Mouse (Mus musculus) forebrain, embryonic 11.5 days (tissue): Measurements from ENCODE around the gene Ubash3a. TPM values are rescaled to one million over a fixed set of nuclear protein-coding genes. Genes with fewer than 3 reads are reported as not detected.

Source experiments
- ATAC-seq: fragments of 200-750 bp; cut with Nextera tagmentation; replicated peaks from 2 replicates; pipeline ENCODE4 v1.8.0; 2017; ENCODE audit warnings: moderate TSS enrichment; ENCODE audit not compliant: low FRiP score
- DNase-seq: peaks from one replicate; pipeline ENCODE4 v3.0.0-alpha.2; 2017; ENCODE audit warnings: low spot score
- H3K27ac ChIP-seq: fragments of 300-500 bp; sonication (generic); 2 replicates; pipeline ENCODE4 v1.5.1; 2014; ENCODE audit warnings: low read depth, low read length
- H3K27me3 ChIP-seq: fragments of 300-500 bp; sonication (generic); 2 replicates; pipeline ENCODE4 v1.6.1; 2014; ENCODE audit warnings: mild to moderate bottlenecking, low read length, mixed read lengths; ENCODE audit not compliant: control insufficient read depth, insufficient read depth
- H3K36me3 ChIP-seq: fragments of 300-500 bp; sonication (generic); 2 replicates; pipeline ENCODE4 v1.6.1; 2014; ENCODE audit warnings: mild to moderate bottlenecking, low read length, moderate library complexity, mixed read lengths; ENCODE audit not compliant: control insufficient read depth, insufficient read depth
- H3K4me1 ChIP-seq: fragments of 300-500 bp; sonication (generic); replicated peaks from 2 replicates; pipeline ENCODE4 v1.6.1; 2014; ENCODE audit warnings: low read length, mixed read lengths; ENCODE audit not compliant: control insufficient read depth, insufficient read depth
- H3K4me2 ChIP-seq: fragments of 300-500 bp; sonication (generic); 2 replicates; pipeline ENCODE4 v1.6.1; 2014; ENCODE audit warnings: low read depth, mild to moderate bottlenecking, low read length, moderate library complexity, mixed read lengths; ENCODE audit not compliant: severe bottlenecking
- H3K4me3 ChIP-seq: fragments of 300-500 bp; sonication (generic); 2 replicates; pipeline ENCODE4 v1.5.1; 2014; ENCODE audit warnings: low read depth, low read length
- H3K9ac ChIP-seq: fragments of 300-500 bp; sonication (generic); 2 replicates; pipeline ENCODE4 v1.6.1; 2014; ENCODE audit warnings: low read length
- H3K9me3 ChIP-seq: fragments of 300-500 bp; sonication (generic); 2 replicates; pipeline ENCODE4 v1.6.1; 2016; ENCODE audit warnings: low read length, mixed read lengths; ENCODE audit not compliant: control insufficient read depth
- WGBS: fragments of 180-500 bp; shearing (Covaris S2); extraction: QIAGEN DNeasy Blood & Tissue Kit; methylation state at CpG from one replicate; pipeline ENCODE4 v1.1.7; 2014; 5-methylcytosine and 5-hydroxymethylcytosine counted together
- polyA plus RNA-seq: library from polyadenylated mRNA; unstranded; fragments of >200 nt; fragmentation: Nextera tagmentation; extraction: Ambion mirVana; gene quantifications from 2 replicates; pipeline ENCODE4 v1.2.1, GENCODE M21; 2014

The Ubash3a gene
- polyA plus RNA-seq, 1 experiment from 2014 or later = 0.79 TPM

- no peak overlapping the region for H3K4me2 ChIP-seq
- no peaks in the 10 kb centered on the region for H3K4me1 ChIP-seq
- H3K9ac ChIP-seq = no peak overlapping the region
- H3K27ac ChIP-seq = no peak overlapping the region
- 74% methylated on average over 12 of the region's 12 CpGs for WGBS
- ATAC-seq = no peak
- no peaks in the 10 kb centered on the region for H3K27me3 ChIP-seq
- DNase-seq = no peak
- H3K36me3 ChIP-seq = no peaks in the 10 kb centered on the region
- H3K4me3 ChIP-seq = no peak overlapping the region
- H3K9me3 ChIP-seq = no peaks in the 10 kb centered on the region
These were observed 24.3 kb upstream of the Ubash3a start for GRCm38 (mm10) chr17:31183180-31183974.

DNA sequence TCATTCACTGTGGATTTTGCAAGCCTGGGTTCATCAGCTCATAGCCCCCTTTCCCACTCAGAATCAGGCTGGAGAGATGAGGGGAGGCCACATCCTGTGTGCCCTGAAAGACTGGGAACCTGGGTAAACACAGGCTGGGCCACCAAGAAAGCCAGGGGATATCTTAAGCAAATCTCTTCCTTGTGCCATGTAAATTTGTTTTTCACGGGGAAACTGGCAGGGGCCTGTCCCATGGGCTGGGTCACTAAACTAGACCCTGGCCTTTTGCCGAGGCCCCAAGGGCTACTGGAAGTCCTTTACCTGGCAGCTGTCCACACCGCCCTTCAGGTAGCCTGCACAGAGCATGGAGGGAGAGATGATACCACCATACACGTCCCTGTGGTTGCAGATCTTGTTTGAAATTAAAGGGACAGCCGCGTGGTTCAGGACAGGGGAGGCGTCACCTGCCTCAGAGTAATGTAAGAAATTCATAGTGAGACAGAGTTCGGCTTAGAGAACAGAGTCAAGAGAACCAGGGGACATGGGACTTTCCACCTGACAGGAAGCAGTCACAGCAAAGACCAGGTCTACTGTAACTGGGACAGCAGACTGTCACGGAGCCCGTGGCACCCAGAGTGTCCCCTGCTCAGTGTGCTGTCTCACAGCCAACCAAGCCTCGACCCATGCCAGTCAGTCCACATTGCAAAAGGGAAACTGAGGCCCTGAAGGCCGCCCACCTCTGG is 23.2 kb upstream of the Ubash3a start:
- no peak overlapping the region for H3K4me2 ChIP-seq
- no peaks in the 10 kb centered on the region for H3K9me3 ChIP-seq
- WGBS = 85% methylated on average over 12 of the region's 12 CpGs
- no peaks in the 10 kb centered on the region for H3K27me3 ChIP-seq
- no peak for DNase-seq
- no peak for ATAC-seq
- H3K9ac ChIP-seq = no peak overlapping the region
- H3K4me3 ChIP-seq = no peak overlapping the region
- H3K27ac ChIP-seq = no peak overlapping the region
- H3K36me3 ChIP-seq = no peaks in the 10 kb centered on the region
- H3K4me1 ChIP-seq = no peaks in the 10 kb centered on the region

GRCm38 (mm10) chr17:31187370-31187769 is 20.3 kb upstream of the Ubash3a start:
- DNase-seq (peak; percentile 73), ATAC-seq (no peak)
- no peaks in the 10 kb centered on the region for H3K27me3 ChIP-seq
- H3K4me2 ChIP-seq = no peak overlapping the region
- H3K36me3 ChIP-seq = no peaks in the 10 kb centered on the region
- WGBS = 15% methylated on average over 4 of the region's 4 CpGs
- H3K27ac ChIP-seq = no peak overlapping the region
- H3K9ac ChIP-seq = no peak overlapping the region
- no peaks in the 10 kb centered on the region for H3K9me3 ChIP-seq
- no peak overlapping the region for H3K4me3 ChIP-seq
- H3K4me1 ChIP-seq = no peaks in the 10 kb centered on the region

- Histone ChIP-seq H3K4me1 (no peaks in the 10 kb centered on the region), H3K9me3 (no peaks in the 10 kb centered on the region), H3K4me2 (no peak overlapping the region), H3K9ac (no peak overlapping the region), H3K4me3 (no peak overlapping the region), H3K36me3 (no peaks in the 10 kb centered on the region), H3K27ac (no peak overlapping the region), H3K27me3 (no peaks in the 10 kb centered on the region)
- 78% methylated on average over 8 of the region's 8 CpGs for WGBS
- ATAC-seq = no peak
- DNase-seq = no peak
These were observed 15.8 kb upstream of the Ubash3a start for GRCm38 (mm10) chr17:31191825-31192224.

GRCm38 (mm10) chr17:31192663-31193062 is 15.0 kb upstream of the Ubash3a start:
- Histone ChIP-seq H3K4me1 (no peaks in the 10 kb centered on the region), H3K27me3 (no peaks in the 10 kb centered on the region), H3K9me3 (no peaks in the 10 kb centered on the region), H3K4me2 (no peak overlapping the region), H3K36me3 (no peaks in the 10 kb centered on the region), H3K27ac (no peak overlapping the region), H3K9ac (no peak overlapping the region), H3K4me3 (no peak overlapping the region)
- 71% methylated on average over 2 of the region's 2 CpGs for whole genome bisulfite sequencing
- ATAC-seq (no peak), DNase-seq (no peak)

DNA sequence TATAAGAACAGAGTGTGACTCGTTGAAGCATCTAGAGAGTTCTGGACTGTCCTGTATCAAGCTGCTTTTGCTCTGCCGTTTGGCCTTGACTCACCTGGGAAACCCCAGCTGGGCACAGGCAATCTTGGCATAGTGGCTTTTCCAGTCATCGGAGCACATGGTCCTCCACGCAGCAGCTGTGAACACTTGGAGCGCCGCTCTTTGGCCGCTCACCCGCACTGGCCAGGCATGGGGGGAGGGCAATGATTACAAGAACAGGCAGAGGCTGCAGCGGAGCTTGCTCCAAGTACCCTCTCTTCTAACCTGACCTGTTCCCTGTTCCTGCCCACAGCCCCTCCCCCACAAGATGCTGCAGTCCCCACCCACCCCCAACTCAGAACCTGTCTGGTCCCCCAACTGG is 14.3 kb upstream of the Ubash3a start:
- 89% methylated on average over 9 of the region's 9 CpGs for WGBS
- no peak overlapping the region for H3K27ac ChIP-seq
- no peaks in the 10 kb centered on the region for H3K9me3 ChIP-seq
- no peak for DNase-seq
- H3K4me3 ChIP-seq = no peak overlapping the region
- no peak overlapping the region for H3K4me2 ChIP-seq
- H3K36me3 ChIP-seq = no peaks in the 10 kb centered on the region
- ATAC-seq = no peak
- H3K27me3 ChIP-seq = no peaks in the 10 kb centered on the region
- H3K4me1 ChIP-seq = no peaks in the 10 kb centered on the region
- H3K9ac ChIP-seq = no peak overlapping the region

DNA sequence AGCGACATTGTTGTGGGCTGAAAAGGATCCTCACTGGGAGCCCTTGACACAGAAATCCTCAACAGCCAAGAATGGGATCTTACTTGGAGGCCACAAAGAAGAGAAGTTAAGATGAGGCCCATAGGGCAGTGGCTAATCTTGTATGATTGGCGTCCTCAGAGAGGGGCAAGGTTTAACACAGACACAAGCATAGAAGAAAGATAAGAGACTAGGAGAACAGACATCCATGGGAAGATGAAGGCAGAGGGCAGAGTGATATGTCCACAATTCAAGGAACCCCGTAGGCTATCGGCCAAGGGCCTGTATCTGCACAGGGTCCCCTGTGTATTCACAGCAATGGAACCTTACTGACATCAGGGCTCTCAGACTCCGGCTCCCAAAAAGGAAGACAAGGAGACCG is 12.5 kb upstream of the Ubash3a start:
- DNase-seq (no peak), ATAC-seq (no peak)
- H3K9ac ChIP-seq = no peak overlapping the region
- H3K36me3 ChIP-seq = no peaks in the 10 kb centered on the region
- no peak overlapping the region for H3K27ac ChIP-seq
- H3K4me3 ChIP-seq = no peak overlapping the region
- 86% methylated on average over 6 of the region's 6 CpGs for WGBS
- no peak overlapping the region for H3K4me2 ChIP-seq
- no peaks in the 10 kb centered on the region for H3K9me3 ChIP-seq
- no peaks in the 10 kb centered on the region for H3K4me1 ChIP-seq
- H3K27me3 ChIP-seq = no peaks in the 10 kb centered on the region

- Histone ChIP-seq H3K4me2 (no peak overlapping the region), H3K4me3 (no peak overlapping the region), H3K9me3 (no peaks in the 10 kb centered on the region), H3K9ac (no peak overlapping the region), H3K27me3 (no peaks in the 10 kb centered on the region), H3K27ac (no peak overlapping the region), H3K4me1 (no peaks in the 10 kb centered on the region), H3K36me3 (no peaks in the 10 kb centered on the region)
- WGBS = 93% methylated on average over 7 of the region's 7 CpGs
- DNase-seq = no peak
- ATAC-seq = no peak
These were observed 11.4 kb upstream of the Ubash3a start for GRCm38 (mm10) chr17:31196283-31196682.

DNA sequence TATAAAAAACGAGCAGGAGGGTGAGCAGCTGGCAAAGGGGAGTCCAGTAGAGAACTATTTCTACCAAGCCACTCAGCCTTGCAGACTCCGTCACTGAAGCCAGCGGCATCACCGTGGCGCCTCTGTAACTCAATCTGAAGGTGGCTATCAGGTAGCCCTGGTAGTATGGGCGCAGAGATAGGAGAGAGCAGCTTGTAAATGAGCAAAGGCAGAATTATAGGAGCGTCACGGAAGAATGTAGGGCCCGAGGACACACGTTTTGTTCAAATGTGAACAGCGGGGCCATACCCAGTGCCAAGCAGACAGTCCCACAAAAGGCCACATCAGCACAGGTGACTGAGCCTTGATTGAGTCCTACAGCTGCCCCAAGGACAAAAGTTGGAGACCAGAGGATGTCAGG is 8.8 kb upstream of the Ubash3a start, which contains the start of gene Tmprss3:
Tmprss3 (minus strand) TSS at position 101 of the 400 bp plus-strand sequence.
- no peak for ATAC-seq
- 93% methylated on average over 11 of the region's 11 CpGs for WGBS
- no peak within 1 kb of the TSS for H3K9ac ChIP-seq

More for the DNA sequence above, 8.8 kb upstream of the Ubash3a start, which contains the start of gene Tmprss3:
- no peak for DNase-seq
- no peaks in the 10 kb centered on the region for H3K4me1 ChIP-seq
- H3K4me2 ChIP-seq = no peak within 1 kb of the TSS
- H3K27ac ChIP-seq = no peak within 1 kb of the TSS
- H3K4me3 ChIP-seq = no peak within 1 kb of the TSS
- no peaks in the 10 kb centered on the region for H3K9me3 ChIP-seq
- no peaks in the 10 kb centered on the region for H3K36me3 ChIP-seq
- no peaks in the 10 kb centered on the region for H3K27me3 ChIP-seq
